Mouse (Mus musculus) adrenal gland, adult 8-10 months (tissue): ENCODE measurements around the gene Olfr615. TPM values are rescaled to one million over a fixed set of nuclear protein-coding genes. Genes with fewer than 3 reads are reported as not detected.
"Not testable (repeated sequence)": the region's sequence is repeated elsewhere in the genome, so short reads cannot be mapped to it uniquely, and the experiment has no call there.

ENCODE experiments used
- DNase-seq: peaks from one replicate; pipeline ENCODE4 v3.0.0; 2022
- microRNA-seq, 2 experiments: library from miRNA; unstranded; fragments of <30 nt; microRNA quantifications; one replicate each; pipeline ENCODE4 v1.2.0; 2022
- total RNA-seq, 4 experiments: library from RNA; stranded (reverse); gene quantifications; 2 replicates each; pipeline ENCODE4 v1.2.4; 2022

Olfr615 gene
- not detected for total RNA-seq

GRCm38 (mm10) chr7:103555779-103556178 is at the start of gene Olfr615:
Olfr615 (plus strand) TSS chr7:103556079.
- DNase-seq, result no peak

GRCm38 (mm10) chr7:103512022-103512421 is 43.9 kb upstream of the Olfr615 start, which contains the start of gene Olfr610:
Olfr610 (minus strand) TSS chr7:103512122.
- DNase-seq, result no peak

- DNase-seq, result not testable (repeated sequence)
These were observed 35.1 kb upstream of the Olfr615 start, which contains the start of gene Olfr611 for GRCm38 (mm10) chr7:103520746-103521145. Olfr611 (minus strand) TSS chr7:103520846.

- not testable (repeated sequence) for DNase-seq
These were observed 13.3 kb upstream of the Olfr615 start, which contains the start of gene Olfr612 for GRCm38 (mm10) chr7:103542617-103543016. Olfr612 (minus strand) TSS chr7:103542717.

- DNase-seq, result no peak
These were observed 8.1 kb upstream of the Olfr615 start, which contains the start of gene Olfr613 for GRCm38 (mm10) chr7:103547774-103548173. Olfr613 (plus strand) TSS chr7:103548074.

GRCm38 (mm10) chr7:103569043-103569442 is 13.2 kb downstream of the Olfr615 start, which contains the start of gene Olfr616:
Olfr616 (minus strand) TSS chr7:103569143.
- no peak for DNase-seq

GRCm38 (mm10) chr7:103572761-103573160 is 16.9 kb downstream of the Olfr615 start, which contains the start of gene Olfr617:
Olfr617 (plus strand) TSS chr7:103573061.
- DNase-seq, result no peak

- DNase-seq, result no peak
These were observed 33.9 kb downstream of the Olfr615 start, which contains the start of gene Olfr618 for GRCm38 (mm10) chr7:103589803-103590202. Olfr618 (plus strand) TSS chr7:103590103.

- no peak for DNase-seq
These were observed 44.4 kb downstream of the Olfr615 start, which contains the start of gene Olfr619 for GRCm38 (mm10) chr7:103600275-103600674. Olfr619 (plus strand) TSS chr7:103600575.

GRCm38 (mm10) chr7:103607425-103607824 is 51.5 kb downstream of the Olfr615 start:
- no peak for DNase-seq

- DNase-seq, result no peak
These were observed 56.6 kb downstream of the Olfr615 start, which contains the start of gene Olfr620 for GRCm38 (mm10) chr7:103612434-103612833. Olfr620 (minus strand) TSS chr7:103612534.

Small RNA genes within 50 kb of the gene (microRNA-seq; reads per million reads assigned to microRNA genes)
- gene Gm26506, result 0 reads per million in 2 experiments

Other genes starting within 250 kb of the Olfr615 start
- gene Olfr597, start 239.8 kb upstream of the Olfr615 start, total RNA-seq, result not detected
- not detected for gene Olfr598, start 232.5 kb upstream of the Olfr615 start, total RNA-seq
- gene Olfr599, start 220.2 kb upstream of the Olfr615 start, total RNA-seq, result not detected
- gene Olfr600, start 206.4 kb upstream of the Olfr615 start, total RNA-seq, result not detected
- not detected for gene Olfr601, start 193.4 kb upstream of the Olfr615 start, total RNA-seq
- gene Olfr603, start 169.9 kb upstream of the Olfr615 start, total RNA-seq, result not detected
- not detected for gene Usp17lc, start 141.0 kb upstream of the Olfr615 start, total RNA-seq
- gene Olfr605, start 110.6 kb upstream of the Olfr615 start, total RNA-seq, result not detected
- not detected for gene Olfr606, start 107.0 kb upstream of the Olfr615 start, total RNA-seq
- not detected for gene Olfr607, start 91.9 kb upstream of the Olfr615 start, total RNA-seq
- not detected for gene Olfr608, start 86.2 kb upstream of the Olfr615 start, total RNA-seq
- not detected for gene Olfr609, start 58.0 kb upstream of the Olfr615 start, total RNA-seq
- gene Olfr610, start 44.0 kb upstream of the Olfr615 start, total RNA-seq, result not detected
- gene Olfr611, start 35.2 kb upstream of the Olfr615 start, total RNA-seq, result not detected
- not detected for gene Olfr612, start 13.4 kb upstream of the Olfr615 start, total RNA-seq
- not detected for gene Olfr613, start 8.0 kb upstream of the Olfr615 start, total RNA-seq
- gene Olfr616, start 13.1 kb downstream of the Olfr615 start, total RNA-seq, result not detected
- not detected for gene Olfr617, start 17.0 kb downstream of the Olfr615 start, total RNA-seq
- gene Olfr618, start 34.0 kb downstream of the Olfr615 start, total RNA-seq, result not detected
- gene Olfr619, start 44.5 kb downstream of the Olfr615 start, total RNA-seq, result not detected
- not detected for gene Olfr620, start 56.5 kb downstream of the Olfr615 start, total RNA-seq
- not detected for gene Olfr622, start 86.6 kb downstream of the Olfr615 start, total RNA-seq
- gene Olfr623, start 107.6 kb downstream of the Olfr615 start, total RNA-seq, result not detected
- gene Olfr624, start 115.1 kb downstream of the Olfr615 start, total RNA-seq, result under 1 TPM in 1 of 4 experiments, not detected in 3; 0.06 TPM
- not detected for gene Olfr625-ps1, start 126.6 kb downstream of the Olfr615 start, total RNA-seq
- not detected for gene Olfr243, start 158.6 kb downstream of the Olfr615 start, total RNA-seq
- not detected for gene Olfr628, start 174.3 kb downstream of the Olfr615 start, total RNA-seq
- not detected for gene Olfr629, start 188.9 kb downstream of the Olfr615 start, total RNA-seq
- not detected for gene Olfr630, start 201.3 kb downstream of the Olfr615 start, total RNA-seq
- not detected for gene Olfr69, start 215.5 kb downstream of the Olfr615 start, total RNA-seq
- gene Olfr68, start 223.6 kb downstream of the Olfr615 start, total RNA-seq, result not detected
- not detected for gene Olfr67, start 235.7 kb downstream of the Olfr615 start, total RNA-seq